Mouse (Mus musculus) MEL (cell line): ENCODE measurements around the gene AU021092. TPM values are rescaled to one million over a fixed set of nuclear protein-coding genes. Genes with fewer than 3 reads are reported as not detected.
A peak's percentile ranks its signal among the peaks of the same experiment; 100 is the strongest.

Source experiments
- DNase-seq: peaks from one replicate; pipeline ENCODE4 v3.0.0; 2011; ENCODE audit warnings: low read depth, low spot score
- H3K27ac ChIP-seq: 2 replicates; pipeline ENCODE4 v1.5.1; 2012; ENCODE audit warnings: low read depth, mild to moderate bottlenecking, control low read depth, low read length, moderate library complexity; ENCODE audit not compliant: control insufficient read depth
- H3K27me3 ChIP-seq, 2 experiments: fragments of 150-350 bp in 1 of 2; sonication (generic) in 1 of 2; 2 replicates each; pipeline ENCODE4 v1.6.1; 2012; ENCODE audit warnings: low read length in 2 of 2, mild to moderate bottlenecking in 2 of 2, improper control_type of control experiment in 1 of 2, moderate library complexity in 1 of 2; ENCODE audit not compliant: insufficient read depth in 2 of 2, control insufficient read depth in 1 of 2
- H3K36me3 ChIP-seq, 2 experiments: 2 replicates each; pipeline ENCODE4 v1.6.1; 2012 to 2014; ENCODE audit warnings: low read length in 2 of 2, improper control_type of control experiment in 1 of 2, inconsistent platforms in 1 of 2, mild to moderate bottlenecking in 1 of 2; ENCODE audit not compliant: insufficient read depth in 2 of 2, control insufficient read depth in 1 of 2
- H3K4me1 ChIP-seq, 2 experiments: fragments of 150-350 bp in 1 of 2; sonication (generic) in 1 of 2; 2 replicates each; pipeline ENCODE4 v1.6.1; 2012; ENCODE audit warnings: low read length in 2 of 2, improper control_type of control experiment in 1 of 2, mild to moderate bottlenecking in 1 of 2; ENCODE audit not compliant: insufficient read depth in 2 of 2, control insufficient read depth in 1 of 2
- H3K4me3 ChIP-seq, 2 experiments: fragments of 150-350 bp in 1 of 2; sonication (generic) in 1 of 2; 2 replicates each; pipeline ENCODE4 v1.5.1; 2012; ENCODE audit warnings: low read depth in 2 of 2, low read length in 2 of 2, mild to moderate bottlenecking in 2 of 2, moderate library complexity in 2 of 2, control low read depth in 1 of 2, improper control_type of control experiment in 1 of 2; ENCODE audit not compliant: control insufficient read depth in 1 of 2, insufficient read depth in 1 of 2
- H3K79me2 ChIP-seq: 2 replicates; pipeline ENCODE4 v1.6.1; 2012; ENCODE audit warnings: mild to moderate bottlenecking, low read length, moderate library complexity; ENCODE audit not compliant: control insufficient read depth, poor library complexity, insufficient read depth
- H3K9ac ChIP-seq: 2 replicates; pipeline ENCODE4 v1.6.1; 2012; ENCODE audit warnings: low read depth, mild to moderate bottlenecking, control low read depth, low read length, moderate library complexity; ENCODE audit not compliant: control insufficient read depth, poor library complexity, severe bottlenecking
- H3K9me3 ChIP-seq: fragments of 150-350 bp; sonication (generic); replicated peaks from 2 replicates; pipeline ENCODE4 v1.6.1; 2012; ENCODE audit warnings: mild to moderate bottlenecking, low read length, improper control_type of control experiment, moderate library complexity; ENCODE audit not compliant: insufficient read depth
- CHD1 ChIP-seq: IDR thresholded peaks from 2 replicates; pipeline ENCODE4 v1.6.1; 2012; ENCODE audit warnings: low read depth, mild to moderate bottlenecking, inconsistent platforms, low read length, improper control_type of control experiment
- CHD2 ChIP-seq: IDR thresholded peaks from 2 replicates; pipeline ENCODE4 v1.6.1; 2011; ENCODE audit warnings: low read length, improper control_type of control experiment
- CTCF ChIP-seq, 3 experiments: IDR thresholded peaks in 2 of 3; conservative IDR thresholded peaks in 1 of 3; 2 replicates each; pipeline ENCODE4 v1.5.1; 2011 to 2012; ENCODE audit warnings: low read length in 3 of 3, low read depth in 2 of 3, mild to moderate bottlenecking in 2 of 3, improper control_type of control experiment in 1 of 3, inconsistent platforms in 1 of 3, mixed read lengths in 1 of 3, moderate library complexity in 1 of 3; ENCODE audit not compliant: control insufficient read depth in 1 of 3, insufficient read depth in 1 of 3, poor library complexity in 1 of 3, severe bottlenecking in 1 of 3
- ELF1 ChIP-seq: IDR thresholded peaks from 2 replicates; pipeline ENCODE4 v1.6.1; 2014; ENCODE audit warnings: low read depth, mild to moderate bottlenecking, inconsistent platforms, low read length, improper control_type of control experiment, moderate library complexity
- EP300 ChIP-seq, 2 experiments: IDR thresholded peaks; 2 replicates each; pipeline ENCODE4 v1.6.1; 2011; ENCODE audit warnings: improper control_type of control experiment in 2 of 2, low read length in 2 of 2, low read depth in 1 of 2, mild to moderate bottlenecking in 1 of 2
- ETS1 ChIP-seq: IDR thresholded peaks from 2 replicates; pipeline ENCODE4 v1.6.1; 2012; ENCODE audit warnings: low read depth, mild to moderate bottlenecking, inconsistent platforms, low read length, improper control_type of control experiment, moderate library complexity
- GATA1 ChIP-seq: IDR thresholded peaks from 2 replicates; pipeline ENCODE4 v1.6.1; 2011; ENCODE audit warnings: low read depth, low read length, improper control_type of control experiment
- HCFC1 ChIP-seq: IDR thresholded peaks from 2 replicates; pipeline ENCODE4 v1.6.1; 2012; ENCODE audit warnings: low read depth, mild to moderate bottlenecking, inconsistent platforms, low read length, improper control_type of control experiment, moderate library complexity
- MAX ChIP-seq: IDR thresholded peaks from 2 replicates; pipeline ENCODE4 v1.6.1; 2011; ENCODE audit warnings: low read length, improper control_type of control experiment
- MAZ ChIP-seq: IDR thresholded peaks from 2 replicates; pipeline ENCODE4 v1.6.1; 2012; ENCODE audit warnings: low read depth, mild to moderate bottlenecking, inconsistent platforms, low read length, improper control_type of control experiment
- MXI1 ChIP-seq: IDR thresholded peaks from 2 replicates; pipeline ENCODE4 v1.6.1; 2011; ENCODE audit warnings: mild to moderate bottlenecking, low read depth, low read length, improper control_type of control experiment
- MYB ChIP-seq: IDR thresholded peaks from 2 replicates; pipeline ENCODE4 v1.6.1; 2011; ENCODE audit warnings: mild to moderate bottlenecking, low read depth, low read length, improper control_type of control experiment
- MYC ChIP-seq: IDR thresholded peaks from 2 replicates; pipeline ENCODE4 v1.6.1; 2011; ENCODE audit warnings: low read depth, mild to moderate bottlenecking, low read length, improper control_type of control experiment, moderate library complexity
- NELFE ChIP-seq: IDR thresholded peaks from 2 replicates; pipeline ENCODE4 v1.6.1; 2011; ENCODE audit warnings: low read depth, low read length, improper control_type of control experiment
- NRF1 ChIP-seq: IDR thresholded peaks from 2 replicates; pipeline ENCODE4 v1.6.1; 2014; ENCODE audit warnings: low read depth, mild to moderate bottlenecking, inconsistent platforms, low read length, improper control_type of control experiment, moderate library complexity; ENCODE audit not compliant: poor library complexity, insufficient read depth, severe bottlenecking
- POLR2A ChIP-seq, 2 experiments: IDR thresholded peaks; 2 replicates each; pipeline ENCODE4 v1.6.1; 2011 to 2012; ENCODE audit warnings: low read length in 2 of 2, mild to moderate bottlenecking in 2 of 2, control low read depth in 1 of 2, improper control_type of control experiment in 1 of 2, low read depth in 1 of 2, moderate library complexity in 1 of 2; ENCODE audit not compliant: control insufficient read depth in 1 of 2, insufficient read depth in 1 of 2, poor library complexity in 1 of 2
- POLR2AphosphoS2 ChIP-seq: IDR thresholded peaks from 2 replicates; pipeline ENCODE4 v1.6.1; 2011; ENCODE audit warnings: low read length, improper control_type of control experiment
- RAD21 ChIP-seq: IDR thresholded peaks from 2 replicates; pipeline ENCODE4 v1.6.1; 2011; ENCODE audit warnings: mild to moderate bottlenecking, low read depth, low read length, improper control_type of control experiment
- SIN3A ChIP-seq: IDR thresholded peaks from 2 replicates; pipeline ENCODE4 v1.6.1; 2012; ENCODE audit warnings: low read length, improper control_type of control experiment, inconsistent platforms
- SMC3 ChIP-seq: IDR thresholded peaks from 2 replicates; pipeline ENCODE4 v1.6.1; 2011; ENCODE audit warnings: low read depth, low read length, improper control_type of control experiment
- TCF12 ChIP-seq: IDR thresholded peaks from 2 replicates; pipeline ENCODE4 v1.6.1; 2014; ENCODE audit warnings: low read depth, mild to moderate bottlenecking, inconsistent platforms, low read length, improper control_type of control experiment, moderate library complexity
- UBTF ChIP-seq: IDR thresholded peaks from 2 replicates; pipeline ENCODE4 v1.6.1; 2012; ENCODE audit warnings: low read depth, mild to moderate bottlenecking, inconsistent platforms, low read length, improper control_type of control experiment, moderate library complexity, borderline replicate concordance; ENCODE audit not compliant: insufficient read depth
- ZC3H11A ChIP-seq: IDR thresholded peaks from 2 replicates; pipeline ENCODE4 v1.6.1; 2012; ENCODE audit warnings: low read depth, mild to moderate bottlenecking, inconsistent platforms, low read length, improper control_type of control experiment
- ZKSCAN1 ChIP-seq: IDR thresholded peaks from 2 replicates; pipeline ENCODE4 v1.6.1; 2012; ENCODE audit warnings: low read depth, mild to moderate bottlenecking, inconsistent platforms, low read length, improper control_type of control experiment, moderate library complexity
- polyA plus RNA-seq, 2 experiments: library from polyadenylated mRNA; stranded (reverse) in 1 of 2; unstranded in 1 of 2; fragments of >175 nt in 1 of 2; fragments of >200 nt in 1 of 2; gene quantifications; 2 replicates each; pipeline versions ENCODE4 v1.2.1 to v1.2.4; 2012; ENCODE audit warnings: low replicate concordance in 2 of 2, low read depth in 1 of 2; ENCODE audit not compliant: insufficient read length in 2 of 2, insufficient read depth in 1 of 2, missing spikeins in 1 of 2
- total RNA-seq: library from RNA; depleted of rRNA; stranded (reverse); fragments of 300-350 nt; gene quantifications from 2 replicates; pipeline ENCODE4 v1.2.3, GENCODE M21; 2012

AU021092 gene
- total and polyA plus RNA-seq, 3 experiments, result not detected

DNA sequence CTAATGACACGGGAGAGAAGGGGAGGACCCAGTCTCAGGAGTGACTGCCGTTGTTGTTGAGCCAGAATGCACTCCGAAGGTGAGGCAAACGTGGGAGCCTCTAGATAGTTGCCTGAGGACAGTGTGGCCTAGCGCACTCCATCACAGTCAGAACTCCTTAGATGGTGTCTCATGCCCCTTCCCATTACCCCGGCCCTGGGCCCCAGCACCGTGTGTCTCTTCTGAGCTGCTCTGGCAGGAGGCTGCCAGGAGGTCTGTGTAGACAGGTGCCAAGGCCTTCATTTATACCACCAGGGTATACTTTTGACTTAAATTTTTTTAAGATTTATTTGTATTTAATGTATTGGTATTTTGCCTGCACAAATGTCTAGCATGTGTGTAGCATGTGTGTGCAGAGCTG is 41.8 kb upstream of the AU021092 start:
- Histone ChIP-seq H3K9ac (no peak overlapping the region), H3K27me3 (no peaks in the 10 kb centered on the region; a peak in 1 of 4 replicates)
- TF ChIP-seq SMC3, result no peak
- no peak for TF ChIP-seq MYB
- no peak for TF ChIP-seq POLR2AphosphoS2
- no peak for TF ChIP-seq EP300 (IDR thresholded peaks at IDR 0.05; ENCODE audit: low read depth in 1 of 2, low read length in 2 of 2)
- TF ChIP-seq CHD2, result no peak
- TF ChIP-seq MAX, result no peak
- TF ChIP-seq ELF1, result no peak
- TF ChIP-seq, all 39 proteins: peak for 0
- Histone ChIP-seq H3K4me3 (no peak overlapping the region), H3K36me3 (no peaks in the 10 kb centered on the region), H3K79me2 (no peaks in the 10 kb centered on the region), H3K27ac (no peak overlapping the region), H3K9me3 (no peaks in the 10 kb centered on the region), H3K4me1 (no peaks in the 10 kb centered on the region)
- DNase-seq, result no peak

DNA sequence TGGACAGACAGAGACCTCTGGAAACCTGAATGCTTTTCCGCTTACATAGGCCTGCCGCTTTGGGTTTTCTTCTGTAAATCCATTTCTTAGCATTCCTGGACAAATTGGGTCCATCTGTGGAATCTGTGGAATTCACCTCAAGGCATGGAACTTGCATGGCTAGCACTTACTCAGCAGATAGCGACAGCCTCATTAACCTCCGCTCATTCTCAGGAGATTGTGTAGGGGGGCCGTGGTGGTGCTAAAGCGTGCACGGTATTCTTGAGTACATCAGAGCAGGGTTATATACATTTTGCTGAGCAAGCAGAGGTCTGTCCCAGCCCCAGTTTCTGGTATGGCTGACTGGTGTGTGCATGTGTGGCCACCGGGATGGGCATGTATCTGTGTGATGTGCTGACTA is 41.1 kb upstream of the AU021092 start:
- no peak for DNase-seq
- Histone ChIP-seq H3K9me3 (no peaks in the 10 kb centered on the region), H3K79me2 (no peaks in the 10 kb centered on the region), H3K9ac (no peak overlapping the region), H3K27me3 (no peaks in the 10 kb centered on the region), H3K27ac (no peak overlapping the region), H3K36me3 (no peaks in the 10 kb centered on the region), H3K4me1 (no peaks in the 10 kb centered on the region), H3K4me3 (no peak overlapping the region)
- TF ChIP-seq POLR2AphosphoS2 (no peak), CTCF (IDR thresholded peaks at IDR 0.05 in 2 of 3, conservative IDR thresholded peaks at IDR 0.05 in 1 of 3; ENCODE audit: control insufficient read depth in 1 of 3, insufficient read depth in 1 of 3, low read depth in 2 of 3, low read length in 3 of 3, poor library complexity in 1 of 3, severe bottlenecking in 1 of 3) (no peak)

DNA sequence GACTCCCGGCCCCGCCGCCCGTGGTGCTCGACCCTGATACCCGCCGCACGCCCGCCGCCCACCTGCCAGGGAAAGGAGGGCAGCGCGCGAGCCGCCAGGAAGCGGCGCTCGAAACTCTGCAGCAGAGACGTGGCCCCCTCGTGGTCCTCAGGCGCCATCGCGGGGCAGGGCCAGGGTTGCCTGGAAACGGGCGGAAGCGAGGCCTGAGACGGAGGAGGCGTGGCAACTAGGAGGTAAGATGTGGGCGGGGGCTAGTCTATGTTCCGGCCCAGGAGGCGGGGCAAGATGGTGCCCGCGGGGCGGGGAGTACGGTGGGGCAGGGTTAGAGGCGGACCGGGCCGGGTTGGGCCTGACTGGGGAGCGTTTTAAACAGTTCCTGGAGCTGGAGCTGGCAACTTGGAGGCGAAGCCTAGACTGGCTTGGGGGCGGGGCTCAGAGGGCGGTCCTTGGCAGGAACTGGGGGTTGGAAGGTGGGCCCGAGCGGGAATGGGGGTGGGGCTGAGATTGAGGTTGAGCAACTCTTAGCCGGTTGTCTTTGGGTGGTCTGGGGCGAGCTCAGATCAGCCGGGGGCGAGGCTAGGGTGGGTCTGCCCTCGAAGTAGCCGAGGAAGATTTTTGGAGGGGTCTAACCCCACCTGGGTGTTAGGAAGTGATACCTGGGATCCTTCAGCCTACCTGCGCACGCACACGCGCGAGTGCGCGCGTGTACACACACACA is 33.8 kb upstream of the AU021092 start, which contains the start of gene Eef2kmt:
Eef2kmt (minus strand) TSS at position 205 of the 718 bp plus-strand sequence.
- Histone ChIP-seq H3K27me3 (no peaks in the 10 kb centered on the region), H3K36me3 (no peaks in the 10 kb centered on the region), H3K79me2 (peaks cover 9% of the 10 kb centered on the region), H3K4me3 (peak within 1 kb of the TSS; percentile 78 to 92), H3K9me3 (no peaks in the 10 kb centered on the region), H3K9ac (peak within 1 kb of the TSS; percentile 95), H3K4me1 (peaks cover 0 to 8% of the 10 kb centered on the region in 2 experiments; a peak in 1 of 4 replicates), H3K27ac (peak within 1 kb of the TSS; percentile 70)
- peak; percentile 44; the same call in 1 of the 2 replicates for TF ChIP-seq ETS1
- TF ChIP-seq CHD2, result no peak
- peak; percentile 46 for TF ChIP-seq TCF12
- peak; percentile 75 for TF ChIP-seq NELFE
- peak; percentile 73; the same call in 1 of the 2 replicates for TF ChIP-seq MAX
- peak; percentile 67 for TF ChIP-seq ELF1
- peak; percentile 93 for TF ChIP-seq MXI1
- TF ChIP-seq GATA1, result no peak
- peak; percentile 75 to 81; a peak in 3 of 4 replicates for TF ChIP-seq POLR2A (IDR thresholded peaks at IDR 0.05; ENCODE audit: control insufficient read depth in 1 of 2, insufficient read depth in 1 of 2, low read depth in 1 of 2, low read length in 2 of 2, poor library complexity in 1 of 2)
- no peak for TF ChIP-seq MAZ
- no peak; the same call in 1 of the 2 replicates for TF ChIP-seq SMC3
- peak; percentile 86 for TF ChIP-seq SIN3A
- peak; percentile 67 for TF ChIP-seq HCFC1
- no peak for TF ChIP-seq NRF1
- peak; percentile 6 for TF ChIP-seq RAD21
- TF ChIP-seq CTCF (IDR thresholded peaks at IDR 0.05 in 2 of 3, conservative IDR thresholded peaks at IDR 0.05 in 1 of 3; ENCODE audit: control insufficient read depth in 1 of 3, insufficient read depth in 1 of 3, low read depth in 2 of 3, low read length in 3 of 3, poor library complexity in 1 of 3, severe bottlenecking in 1 of 3), result peak in 2 of 3 experiments; percentile 59 to 72; a peak in 5 of 6 replicates
- no peak for TF ChIP-seq ZKSCAN1
- 0 out of 2 replicates have a peak, but pooled peaks have one; percentile 62 for TF ChIP-seq UBTF
- no peak for TF ChIP-seq CHD1
- TF ChIP-seq ZC3H11A, result no peak
- no peak for TF ChIP-seq EP300 (IDR thresholded peaks at IDR 0.05; ENCODE audit: low read depth in 1 of 2, low read length in 2 of 2)
- TF ChIP-seq MYC, result peak; percentile 60; the same call in 1 of the 2 replicates
- DNase-seq, result peak; percentile 98
